Mouse (Mus musculus) kidney, embryonic 16.5 days (tissue): ENCODE data around the gene Car9. TPM values are rescaled to one million over a fixed set of nuclear protein-coding genes. Genes with fewer than 3 reads are reported as not detected.
"Not testable (repeated sequence)": the region's sequence is repeated elsewhere in the genome, so short reads cannot be mapped to it uniquely, and the experiment has no call there.

ENCODE experiments used
- ATAC-seq: fragments of 200-750 bp; cut with Nextera tagmentation; 2 replicates; pipeline ENCODE4 v1.8.0; 2017; ENCODE audit warnings: moderate TSS enrichment; ENCODE audit not compliant: low FRiP score, low TSS enrichment
- H3K27ac ChIP-seq: fragments of 300-500 bp; sonication (generic); 2 replicates; pipeline ENCODE4 v1.5.1; 2014; ENCODE audit warnings: low read length
- H3K27me3 ChIP-seq: fragments of 300-500 bp; sonication (generic); 2 replicates; pipeline ENCODE4 v1.6.1; 2014; ENCODE audit warnings: low read length, control low read depth, mixed read lengths; ENCODE audit not compliant: insufficient read depth
- H3K36me3 ChIP-seq: fragments of 300-500 bp; sonication (generic); 2 replicates; pipeline ENCODE4 v1.6.1; 2014; ENCODE audit warnings: low read length, control low read depth, mixed read lengths; ENCODE audit not compliant: insufficient read depth
- H3K4me1 ChIP-seq: fragments of 300-500 bp; sonication (generic); 2 replicates; pipeline ENCODE4 v1.6.1; 2014; ENCODE audit warnings: low read length, control low read depth, mixed read lengths; ENCODE audit not compliant: insufficient read depth
- H3K4me2 ChIP-seq: fragments of 300-500 bp; sonication (generic); replicated peaks from 2 replicates; pipeline ENCODE4 v1.6.1; 2014; ENCODE audit warnings: low read depth, low read length
- H3K4me3 ChIP-seq: fragments of 300-500 bp; sonication (generic); 2 replicates; pipeline ENCODE4 v1.5.1; 2014; ENCODE audit warnings: mild to moderate bottlenecking, low read length
- H3K9ac ChIP-seq: fragments of 300-500 bp; sonication (generic); replicated peaks from 2 replicates; pipeline ENCODE4 v1.6.1; 2014; ENCODE audit warnings: low read length
- H3K9me3 ChIP-seq: fragments of 300-500 bp; sonication (generic); 2 replicates; pipeline ENCODE4 v1.6.1; 2016; ENCODE audit warnings: low read length, control low read depth
- WGBS: fragments of 180-500 bp; shearing (Covaris S2); extraction: QIAGEN DNeasy Blood & Tissue Kit; methylation state at CpG from one replicate; pipeline ENCODE4 v1.1.7; 2014; 5-methylcytosine and 5-hydroxymethylcytosine counted together
- polyA plus RNA-seq: library from polyadenylated mRNA; unstranded; fragments of >200 nt; fragmentation: Nextera tagmentation; extraction: Ambion mirVana; gene quantifications from 2 replicates; pipeline ENCODE4 v1.2.1, GENCODE M21; 2015

Car9 gene
- polyA plus RNA-seq, 1 experiment from 2014 or later = 1.5 TPM

GRCm38 (mm10) chr4:43478906-43479832 is 27.6 kb upstream of the Car9 start:
- Histone ChIP-seq H3K27ac (no peak overlapping the region), H3K4me1 (no peaks in the 10 kb centered on the region), H3K9me3 (no peaks in the 10 kb centered on the region), H3K36me3 (no peaks in the 10 kb centered on the region), H3K9ac (no peak overlapping the region), H3K4me2 (peak overlapping the region; percentile 31), H3K27me3 (no peaks in the 10 kb centered on the region), H3K4me3 (no peak overlapping the region; the same call in 1 of the 2 replicates)
- peak; percentile 20; the same call in 1 of the 2 replicates for ATAC-seq
- WGBS = 50% methylated on average over 24 of the region's 24 CpGs

DNA sequence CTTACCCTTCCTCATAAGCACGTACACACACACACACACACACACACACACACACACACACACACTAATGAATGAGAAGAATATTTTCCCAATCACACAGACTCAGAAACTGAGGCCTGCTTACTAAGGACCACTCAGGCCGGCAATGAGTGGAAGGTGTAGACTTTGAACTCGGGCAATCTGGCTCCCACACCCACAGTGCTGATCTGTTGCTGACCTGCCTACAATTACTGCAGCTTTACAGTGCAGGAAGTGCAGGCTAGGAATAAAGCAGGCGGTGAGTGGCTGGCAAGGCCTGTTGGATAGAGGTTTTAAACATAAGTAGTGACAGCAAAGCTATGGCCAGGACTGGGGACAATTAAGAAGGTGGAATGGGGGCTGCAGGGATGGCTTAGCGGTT is 25.8 kb upstream of the Car9 start:
- Histone ChIP-seq H3K9ac (no peak overlapping the region), H3K9me3 (peaks cover 3% of the 10 kb centered on the region), H3K4me2 (no peak overlapping the region), H3K4me1 (no peaks in the 10 kb centered on the region), H3K27ac (no peak overlapping the region), H3K27me3 (no peaks in the 10 kb centered on the region), H3K36me3 (no peaks in the 10 kb centered on the region), H3K4me3 (no peak overlapping the region)
- 74% methylated on average over 5 of the region's 5 CpGs for WGBS
- no peak for ATAC-seq

GRCm38 (mm10) chr4:43481894-43482456 is 24.8 kb upstream of the Car9 start:
- peaks cover 3% of the 10 kb centered on the region for H3K9me3 ChIP-seq
- no peaks in the 10 kb centered on the region for H3K27me3 ChIP-seq
- no peak overlapping the region for H3K4me3 ChIP-seq
- H3K4me1 ChIP-seq = no peaks in the 10 kb centered on the region
- H3K9ac ChIP-seq = no peak overlapping the region
- WGBS = 78% methylated on average over 7 of the region's 7 CpGs
- no peak for ATAC-seq
- no peak overlapping the region for H3K4me2 ChIP-seq
- no peaks in the 10 kb centered on the region for H3K36me3 ChIP-seq
- H3K27ac ChIP-seq = no peak overlapping the region

DNA sequence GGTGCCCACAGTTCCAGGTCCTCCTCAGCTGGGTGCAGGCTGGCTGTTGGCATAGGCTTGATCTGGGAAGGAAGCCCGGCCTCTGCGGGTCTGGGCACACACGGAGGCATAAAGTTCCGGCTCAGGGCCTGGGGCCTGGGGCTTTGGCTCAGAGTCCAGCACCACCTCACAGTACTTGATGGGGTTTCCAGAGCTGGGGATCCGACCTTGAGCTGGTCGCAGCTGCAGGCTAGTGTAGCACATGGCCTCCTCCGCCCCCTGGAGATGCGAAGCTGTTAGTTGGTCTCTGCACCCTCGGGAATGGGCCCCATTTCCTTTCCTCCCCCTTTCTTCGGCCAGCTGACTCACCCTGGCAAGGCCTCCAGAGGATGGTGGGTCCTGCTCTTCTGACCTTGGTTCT is 24.2 kb upstream of the Car9 start:
- no peak overlapping the region for H3K27ac ChIP-seq
- WGBS = 64% methylated on average over 10 of the region's 10 CpGs
- ATAC-seq = no peak
- no peaks in the 10 kb centered on the region for H3K4me1 ChIP-seq
- no peaks in the 10 kb centered on the region for H3K36me3 ChIP-seq
- H3K9ac ChIP-seq = no peak overlapping the region
- no peak overlapping the region for H3K4me2 ChIP-seq
- no peak overlapping the region for H3K4me3 ChIP-seq
- peaks cover 3% of the 10 kb centered on the region for H3K9me3 ChIP-seq
- no peaks in the 10 kb centered on the region for H3K27me3 ChIP-seq

GRCm38 (mm10) chr4:43483535-43484091 is 23.2 kb upstream of the Car9 start, which contains the start of gene Sit1:
Gene Sit1 (minus strand): TSS chr4:43483734.
- WGBS = 60% methylated on average over 12 of the region's 12 CpGs
- Histone ChIP-seq H3K4me3 (no peak within 1 kb of the TSS), H3K9me3 (peaks cover 3% of the 10 kb centered on the region), H3K9ac (no peak within 1 kb of the TSS), H3K4me1 (no peaks in the 10 kb centered on the region), H3K36me3 (no peaks in the 10 kb centered on the region), H3K27ac (no peak within 1 kb of the TSS), H3K4me2 (no peak within 1 kb of the TSS), H3K27me3 (no peaks in the 10 kb centered on the region)
- no peak for ATAC-seq

GRCm38 (mm10) chr4:43485666-43486065 is 21.1 kb upstream of the Car9 start:
- H3K27ac ChIP-seq, H3K4me1 ChIP-seq, H3K4me2 ChIP-seq, H3K9ac ChIP-seq, ATAC-seq, H3K9me3 ChIP-seq, H3K4me3 ChIP-seq, H3K27me3 ChIP-seq, H3K36me3 ChIP-seq: not testable (repeated sequence)
- 85% methylated on average over 5 of the region's 5 CpGs for WGBS

GRCm38 (mm10) chr4:43489611-43490010 is 17.2 kb upstream of the Car9 start:
- Histone ChIP-seq H3K36me3 (no peaks in the 10 kb centered on the region), H3K9ac (no peak overlapping the region), H3K9me3 (peaks cover 3% of the 10 kb centered on the region), H3K4me1 (peaks cover 8% of the 10 kb centered on the region; the same call in 1 of the 2 replicates), H3K4me2 (no peak overlapping the region), H3K27ac (no peak overlapping the region), H3K4me3 (no peak overlapping the region), H3K27me3 (no peaks in the 10 kb centered on the region)
- 94% methylated on average over 3 of the region's 3 CpGs for WGBS
- ATAC-seq = no peak

GRCm38 (mm10) chr4:43490801-43491200 is 16.0 kb upstream of the Car9 start:
- H3K27ac ChIP-seq = no peak overlapping the region
- no peaks in the 10 kb centered on the region for H3K27me3 ChIP-seq
- no peak overlapping the region for H3K4me3 ChIP-seq
- WGBS = 86% methylated on average over 5 of the region's 5 CpGs
- no peak overlapping the region for H3K9ac ChIP-seq
- no peaks in the 10 kb centered on the region; the same call in 1 of the 2 replicates for H3K36me3 ChIP-seq
- peaks cover under 1% of the 10 kb centered on the region; the same call in 1 of the 2 replicates for H3K9me3 ChIP-seq
- peaks cover 11% of the 10 kb centered on the region; the same call in 1 of the 2 replicates for H3K4me1 ChIP-seq
- ATAC-seq = no peak
- H3K4me2 ChIP-seq = no peak overlapping the region

DNA sequence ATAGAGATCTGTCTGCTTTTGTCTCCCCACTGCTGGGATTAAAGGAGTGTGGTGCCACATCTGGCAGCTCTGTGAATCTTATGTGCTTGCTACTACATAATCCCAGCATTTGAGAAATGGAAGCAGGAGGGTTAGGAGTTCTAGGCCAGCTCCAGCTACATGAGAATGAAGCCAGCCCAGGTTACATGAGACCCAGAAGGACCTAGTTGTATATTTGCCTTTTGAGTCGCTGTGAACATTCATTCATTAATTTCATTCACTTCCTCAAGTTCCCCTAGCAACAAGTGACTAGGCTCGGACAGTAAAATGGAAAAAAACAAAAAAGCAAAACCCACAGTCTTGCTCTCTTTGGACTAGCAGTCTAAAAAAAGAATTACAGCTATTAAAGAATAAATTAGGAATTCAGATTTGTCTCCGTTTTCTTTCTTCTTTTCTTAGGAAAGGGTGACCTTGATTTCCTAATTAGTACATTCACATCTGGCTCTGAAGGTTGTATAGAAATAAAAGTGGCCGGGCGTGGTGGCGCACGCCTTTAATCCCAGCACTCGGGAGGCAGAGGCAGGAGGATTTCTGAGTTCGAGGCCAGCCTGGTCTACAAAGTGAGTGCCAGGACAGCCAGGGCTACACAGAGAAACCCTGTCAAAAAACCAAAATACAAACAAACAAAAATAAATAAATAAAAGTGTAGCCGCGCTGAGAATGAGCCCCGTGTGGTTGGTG is 14.5 kb upstream of the Car9 start:
- no peak for ATAC-seq
- Histone ChIP-seq H3K36me3 (peaks cover 10% of the 10 kb centered on the region), H3K9ac (no peak overlapping the region), H3K4me2 (peak overlapping the region; percentile 65), H3K4me1 (peaks cover 11% of the 10 kb centered on the region; the same call in 1 of the 2 replicates), H3K9me3 (no peaks in the 10 kb centered on the region), H3K27me3 (no peaks in the 10 kb centered on the region), H3K27ac (peak overlapping the region; percentile 83), H3K4me3 (peak overlapping the region; percentile 64)
- WGBS = 45% methylated on average over 12 of the region's 12 CpGs
